Mouse (Mus musculus) brown adipose tissue, adult 24 weeks (tissue): Measurements from ENCODE around the gene Nxt2. TPM values are rescaled to one million over a fixed set of nuclear protein-coding genes. Genes with fewer than 3 reads are reported as not detected.
"Not testable (repeated sequence)": the region's sequence is repeated elsewhere in the genome, so short reads cannot be mapped to it uniquely, and the experiment has no call there.

Experiments
- H3K27ac ChIP-seq: fragments of 200-500 bp; replicated peaks from 2 replicates; pipeline ENCODE4 v1.5.1; 2012; ENCODE audit warnings: low read depth, mild to moderate bottlenecking, low read length
- H3K4me1 ChIP-seq: fragments of 200-500 bp; 2 replicates; pipeline ENCODE4 v1.6.1; 2012; ENCODE audit warnings: low read length, mixed read lengths; ENCODE audit not compliant: control insufficient read depth, insufficient read depth, insufficient read length
- H3K4me3 ChIP-seq: fragments of 200-500 bp; 2 replicates; pipeline ENCODE4 v1.5.1; 2012; ENCODE audit warnings: low read depth, mild to moderate bottlenecking, low read length, moderate library complexity; ENCODE audit not compliant: insufficient read depth
- polyA plus RNA-seq: library from polyadenylated mRNA; stranded (reverse); fragments of >200 nt; gene quantifications from 2 replicates; pipeline ENCODE4 v1.2.4, GENCODE M21; 2012; ENCODE audit not compliant: missing spikeins, insufficient read depth, insufficient read length

Gene Nxt2
- 23.0 and 24.8 TPM in 2 replicates for polyA plus RNA-seq

DNA sequence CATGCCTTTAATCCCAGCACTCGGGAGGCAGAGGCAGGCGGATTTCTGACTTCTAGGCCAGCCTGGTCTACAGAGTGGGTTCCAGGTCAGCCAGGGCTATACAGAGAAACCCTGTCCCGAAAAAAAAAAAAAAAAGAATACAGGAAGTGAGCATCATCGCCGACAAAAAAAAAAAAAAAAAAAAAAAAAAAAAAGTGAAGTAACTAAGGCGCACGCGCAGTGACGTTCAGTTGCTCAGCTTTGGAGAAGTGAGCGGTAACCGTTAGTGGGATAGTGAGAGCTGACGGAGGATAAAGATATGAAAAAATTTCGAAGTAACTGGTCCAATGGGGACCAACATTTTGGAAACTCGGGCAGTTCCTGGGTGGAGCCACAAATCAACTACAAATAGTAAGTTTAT, at the start of gene Nxt2:
Gene Nxt2, plus strand, starts transcription at position 229 of the 400 bp plus-strand sequence.
- Histone ChIP-seq H3K4me1 (no peaks in the 10 kb centered on the region), H3K4me3 (peak within 1 kb of the TSS; percentile 79), H3K27ac (0 out of 2 replicates have a peak within 1 kb of the TSS, but pooled peaks have one; percentile 17)

- Histone ChIP-seq H3K4me1 (no peaks in the 10 kb centered on the region), H3K4me3 (no peak overlapping the region), H3K27ac (no peak overlapping the region)
Measured at GRCm38 (mm10) chrX:142176981-142177380, 49.6 kb upstream of the Nxt2 start.

DNA sequence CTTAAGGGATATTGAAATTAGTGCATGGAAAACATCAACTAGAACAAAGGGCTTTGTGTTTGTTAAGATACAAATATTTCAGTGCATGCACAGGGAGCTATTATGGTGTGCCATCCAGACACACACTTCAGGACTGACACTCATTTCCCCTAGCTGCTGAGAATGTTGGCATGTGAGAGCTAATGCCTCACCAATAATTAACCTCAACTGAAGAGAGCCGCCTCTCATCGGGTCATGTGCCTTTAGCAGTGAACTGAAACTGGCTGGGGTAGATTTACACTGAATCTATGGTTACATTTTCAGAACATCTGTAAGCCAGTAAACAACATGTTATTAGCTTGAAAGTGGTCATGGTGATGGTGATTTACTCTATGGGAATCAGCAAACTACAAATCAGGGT, 44.5 kb upstream of the Nxt2 start:
- no peak overlapping the region for H3K4me3 ChIP-seq
- H3K27ac ChIP-seq, result no peak overlapping the region
- no peaks in the 10 kb centered on the region for H3K4me1 ChIP-seq

DNA sequence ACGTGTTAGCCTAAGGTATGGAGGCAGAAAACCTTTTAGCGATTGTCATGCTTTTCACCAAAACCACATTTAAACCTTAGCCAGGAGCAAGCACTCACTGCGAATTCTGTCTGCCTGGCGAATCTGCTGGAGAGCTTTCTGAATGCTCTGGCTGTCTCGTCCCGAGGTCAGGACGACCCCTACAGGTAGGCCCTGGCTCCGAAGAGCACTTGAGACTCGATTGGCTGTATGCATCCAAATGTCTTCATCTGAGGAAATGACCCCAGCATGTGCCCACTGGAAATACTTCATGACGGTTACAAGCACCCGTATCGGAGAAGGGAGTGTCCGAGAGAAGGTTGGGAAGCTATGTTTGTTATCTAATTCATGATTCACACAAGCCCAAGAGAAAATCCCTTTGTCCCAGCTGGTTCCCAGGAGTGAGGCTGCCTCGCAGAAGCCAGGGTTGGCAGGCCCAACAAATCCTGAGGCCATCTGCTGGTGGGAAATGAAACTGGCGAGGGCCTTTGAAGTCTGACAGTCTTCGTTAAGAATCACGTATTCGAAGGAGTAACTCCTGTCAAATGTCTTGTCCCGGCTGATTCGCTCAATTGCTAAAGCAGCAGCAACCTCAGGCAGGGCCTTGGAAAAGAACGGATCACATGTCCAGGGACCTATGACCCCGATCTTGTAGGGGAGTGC, 37.4 kb upstream of the Nxt2 start:
- Histone ChIP-seq H3K27ac (no peak overlapping the region), H3K4me1 (no peaks in the 10 kb centered on the region), H3K4me3 (no peak overlapping the region)

GRCm38 (mm10) chrX:142190355-142190754, 36.2 kb upstream of the Nxt2 start:
- Histone ChIP-seq H3K4me3 (no peak overlapping the region), H3K27ac (no peak overlapping the region), H3K4me1 (no peaks in the 10 kb centered on the region)

GRCm38 (mm10) chrX:142194420-142194819, 32.1 kb upstream of the Nxt2 start:
- H3K4me3 ChIP-seq, result no peak overlapping the region
- peak overlapping the region; percentile 72 for H3K27ac ChIP-seq
- no peaks in the 10 kb centered on the region for H3K4me1 ChIP-seq

- Histone ChIP-seq H3K27ac (no peak overlapping the region), H3K4me1 (no peaks in the 10 kb centered on the region), H3K4me3 (no peak overlapping the region)
Measured at GRCm38 (mm10) chrX:142195551-142195950, 31.0 kb upstream of the Nxt2 start.

- H3K4me1 ChIP-seq, result no peaks in the 10 kb centered on the region
- H3K4me3 ChIP-seq, result no peak within 1 kb of the TSS
- H3K27ac ChIP-seq, result no peak within 1 kb of the TSS
Measured at GRCm38 (mm10) chrX:142196831-142197230, 29.7 kb upstream of the Nxt2 start, which contains the start of gene Gucy2f. Gene Gucy2f, minus strand, starts transcription at chrX:142196931.

GRCm38 (mm10) chrX:142200295-142200694, 26.3 kb upstream of the Nxt2 start:
- no peak overlapping the region for H3K4me3 ChIP-seq
- H3K4me1 ChIP-seq, result no peaks in the 10 kb centered on the region
- H3K27ac ChIP-seq, result no peak overlapping the region

GRCm38 (mm10) chrX:142227398-142228054, 956 bp downstream of the Nxt2 start:
- H3K27ac ChIP-seq, result 0 out of 2 replicates have a peak overlapping the region, but pooled peaks have one; percentile 17
- H3K4me3 ChIP-seq, result peak overlapping the region; percentile 79
- no peaks in the 10 kb centered on the region for H3K4me1 ChIP-seq

DNA sequence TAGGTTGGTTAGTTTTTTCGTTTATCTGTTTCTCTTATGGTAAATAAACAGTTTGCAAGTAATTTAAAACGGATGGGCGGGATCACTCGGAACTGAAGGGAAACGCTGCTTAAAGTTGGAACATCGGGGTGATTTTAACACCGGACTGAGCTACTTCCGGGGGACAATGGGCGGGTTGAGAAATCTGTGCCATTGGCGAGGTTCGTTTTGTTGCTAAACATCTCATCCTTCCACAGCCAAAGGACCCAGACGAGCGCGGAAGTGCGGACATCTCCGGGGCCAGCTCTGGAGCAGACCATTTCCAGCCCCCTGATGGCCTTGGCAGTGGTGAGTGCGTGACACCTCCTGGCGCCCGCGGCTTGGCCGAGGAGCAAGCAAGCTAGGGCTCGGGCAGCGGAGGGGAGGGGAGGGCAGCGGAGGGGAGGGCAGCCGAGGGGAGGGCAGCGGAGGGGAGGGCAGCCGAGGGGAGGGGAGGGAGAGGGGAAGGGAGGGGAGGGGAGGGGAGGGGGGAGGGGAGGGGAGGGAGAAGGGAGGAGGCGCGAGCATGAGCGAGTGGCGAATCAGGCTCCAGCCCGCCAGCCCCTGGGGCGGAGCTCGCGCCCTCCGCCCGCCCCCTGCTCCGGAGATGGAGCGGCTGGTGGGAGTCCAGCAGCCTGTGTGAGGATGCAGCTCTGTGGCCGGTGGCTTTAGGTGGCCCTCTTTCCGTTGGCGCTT, 1.6 kb downstream of the Nxt2 start:
- Histone ChIP-seq H3K4me1 (no peaks in the 10 kb centered on the region), H3K27ac (peak overlapping the region; percentile 61; the same call in 1 of the 2 replicates), H3K4me3 (peak overlapping the region; percentile 79)

GRCm38 (mm10) chrX:142228769-142229158, 2.2 kb downstream of the Nxt2 start:
- H3K4me1 ChIP-seq, result no peaks in the 10 kb centered on the region
- H3K4me3 ChIP-seq, result peak overlapping the region; percentile 14
- H3K27ac ChIP-seq, result no peak overlapping the region

- not testable (repeated sequence) for H3K27ac ChIP-seq, H3K4me1 ChIP-seq, H3K4me3 ChIP-seq
Measured at GRCm38 (mm10) chrX:142236146-142236545, 9.6 kb downstream of the Nxt2 start.

- H3K4me1 ChIP-seq, result no peaks in the 10 kb centered on the region
- no peak overlapping the region for H3K27ac ChIP-seq
- H3K4me3 ChIP-seq, result no peak overlapping the region
Measured at GRCm38 (mm10) chrX:142237101-142237500, 10.5 kb downstream of the Nxt2 start.

DNA sequence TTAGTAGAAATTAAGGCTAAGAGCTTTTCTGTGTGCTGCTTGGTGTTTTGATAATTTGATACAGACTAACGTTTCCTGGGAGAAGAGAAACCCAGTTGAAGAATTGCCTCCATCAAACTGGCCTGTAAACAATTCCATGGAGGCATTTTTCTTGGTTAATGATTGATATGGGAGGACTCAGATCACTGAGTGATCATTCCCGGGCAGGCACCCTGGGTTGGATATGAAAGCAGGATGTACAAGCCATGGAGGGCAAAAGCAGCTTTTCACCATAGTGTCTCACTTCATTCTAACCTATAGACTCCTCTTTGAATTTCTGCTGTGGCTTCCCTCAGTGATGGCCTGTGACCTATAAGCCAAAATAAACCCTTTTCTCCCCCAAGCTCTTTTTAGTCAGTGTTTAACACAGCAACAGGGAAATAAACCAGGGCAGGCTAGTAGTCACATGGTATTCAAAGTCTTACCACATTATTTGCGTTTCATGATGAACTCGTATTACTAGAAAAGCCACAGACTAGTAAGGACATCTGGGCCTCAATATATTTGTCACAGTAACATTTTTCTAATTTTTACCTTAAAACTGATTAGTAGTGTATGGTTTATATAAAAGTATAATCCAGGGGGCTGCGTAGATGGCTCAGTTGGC, 19.2 kb downstream of the Nxt2 start:
- Histone ChIP-seq H3K4me3 (no peak overlapping the region), H3K27ac (no peak overlapping the region), H3K4me1 (no peaks in the 10 kb centered on the region)
